Comparison of ENCODE assay signal across 9 mouse cellular contexts in genomic region chr14:117384096-117384770, GRCm38 (mm10).
DNase-seq lines count a peak whose midpoint lies in the region; ATAC-seq and TF ChIP-seq lines count a peak whose summit lies in the region.
"Had no signal": no experiment of that assay in that cellular context is flagged by ENCODE, and none has a peak within 500 bp of the region (broad histone marks: within the 10 kb centered on the region; RNA-seq: fewer than 3 reads in every experiment).

No protein-coding gene starts in this region.

- H3K9me3 ChIP-seq in midbrain, embryonic 16.5 days (replicated peaks; ENCODE audit: control insufficient read depth, low read length, poor library complexity, severe bottlenecking) = no peaks in the 10 kb centered on the region
- no peaks in the 10 kb centered on the region for H3K9me3 ChIP-seq in midbrain, embryonic 11.5 days (ENCODE audit: control insufficient read depth, low read length)
- H3K9me3 ChIP-seq: embryonic facial prominence, embryonic 12.5 days had no signal

- H3K36me3 ChIP-seq in midbrain, embryonic 16.5 days (ENCODE audit: control insufficient read depth, insufficient read depth, low read length) = no peaks in the 10 kb centered on the region
- H3K36me3 ChIP-seq in midbrain, embryonic 11.5 days (ENCODE audit: control insufficient read depth, insufficient read depth, low read length) = no peaks in the 10 kb centered on the region
- H3K36me3 ChIP-seq: embryonic facial prominence, embryonic 12.5 days had no signal

- H3K4me3 ChIP-seq in gastrocnemius, adult 2 months = no peak overlapping the region
- no peak overlapping the region for H3K4me3 ChIP-seq in midbrain, embryonic 16.5 days (ENCODE audit: low read depth, low read length)
- no peak overlapping the region for H3K4me3 ChIP-seq in midbrain, embryonic 11.5 days (ENCODE audit: low read depth, low read length)
- H3K4me3 ChIP-seq: embryonic facial prominence, embryonic 12.5 days had no signal

- H3K4me1 ChIP-seq in midbrain, embryonic 16.5 days (ENCODE audit: control insufficient read depth, insufficient read depth, low read length) = no peaks in the 10 kb centered on the region
- peaks cover 4% of the 10 kb centered on the region; the same call in 1 of the 2 replicates for H3K4me1 ChIP-seq in midbrain, embryonic 11.5 days (ENCODE audit: control insufficient read depth, insufficient read depth, low read length)
- H3K4me1 ChIP-seq: embryonic facial prominence, embryonic 12.5 days had no signal

- H3K4me2 ChIP-seq in midbrain, embryonic 16.5 days (ENCODE audit: low read length) = no peak overlapping the region
- H3K4me2 ChIP-seq in midbrain, embryonic 11.5 days = no peak overlapping the region
- H3K4me2 ChIP-seq: embryonic facial prominence, embryonic 12.5 days had no signal

- H3K27ac ChIP-seq in gastrocnemius, adult 2 months = peak overlapping the region; percentile 2
- no peak overlapping the region for H3K27ac ChIP-seq in midbrain, embryonic 16.5 days (ENCODE audit: low read length)
- H3K27ac ChIP-seq in midbrain, embryonic 11.5 days (ENCODE audit: low read depth, low read length) = no peak overlapping the region
- H3K27ac ChIP-seq: embryonic facial prominence, embryonic 12.5 days had no signal

- 37% methylated on average over 8 of the region's 8 CpGs for WGBS in midbrain, embryonic 16.5 days
- 47% methylated on average over 8 of the region's 8 CpGs for WGBS in midbrain, embryonic 11.5 days

- peak; percentile 20 for DNase-seq in gastrocnemius, adult 2 months
- DNase-seq in gastrocnemius, adult 8-10 months (ENCODE audit: low spot score in 2 of 2) = no peak
- DNase-seq in midbrain, embryonic 11.5 days (ENCODE audit: low spot score, missing footprints) = no peak
- DNase-seq in heart, adult 9 months (ENCODE audit: low spot score in 2 of 2) = peak; percentile 51 to 59
- DNase-seq in kidney, postnatal 14 days = peak; percentile 21
- DNase-seq in frontal cortex, adult 2 months (ENCODE audit: extremely low spot score in 1 of 2, low spot score in 1 of 2) = no peak
- DNase-seq in frontal cortex, postnatal 36 days (ENCODE audit: low spot score in 2 of 2) = no peak

- intact Hi-C loops in gastrocnemius, adult 2 months (cut with DNase I) = no loop called here

- 0 out of 2 replicates have a peak, but pooled peaks have one; percentile 36 for ATAC-seq in midbrain, embryonic 16.5 days
- no peak for ATAC-seq in midbrain, embryonic 11.5 days (ENCODE audit: low FRiP score)

- H3K27me3 ChIP-seq in midbrain, embryonic 16.5 days (ENCODE audit: control insufficient read depth, insufficient read depth, low read depth, low read length) = no peaks in the 10 kb centered on the region
- no peaks in the 10 kb centered on the region for H3K27me3 ChIP-seq in midbrain, embryonic 11.5 days (ENCODE audit: control insufficient read depth, insufficient read depth, low read length)
- H3K27me3 ChIP-seq: embryonic facial prominence, embryonic 12.5 days had no signal

- H3K9ac ChIP-seq in midbrain, embryonic 16.5 days (ENCODE audit: low read depth, low read length) = no peak overlapping the region
- H3K9ac ChIP-seq in midbrain, embryonic 11.5 days (ENCODE audit: low read length) = no peak overlapping the region
- H3K9ac ChIP-seq: embryonic facial prominence, embryonic 12.5 days had no signal

- TF ChIP-seq CTCF in gastrocnemius, adult 2 months (IDR thresholded peaks at IDR 0.05) = no peak

Comparison
In these comparisons a context has a peak if more than half of its experiments do, and no peak if none do; other contexts are left out.
1. DNase-seq: peak in gastrocnemius, adult 2 months (single experiment), heart, adult 9 months (2 of 2) and kidney, postnatal 14 days (single experiment); none in gastrocnemius, adult 8-10 months (0 of 2), midbrain, embryonic 11.5 days (single experiment), frontal cortex, adult 2 months (0 of 2) and frontal cortex, postnatal 36 days (0 of 2).